12 mouse cellular contexts compared by ENCODE assay signal in genomic region chr5:74545606-74546005, GRCm38 (mm10).
"Had no signal": no experiment of that assay in that cellular context is flagged by ENCODE, and none has a peak within 500 bp of the region (broad histone marks: within the 10 kb centered on the region; RNA-seq: fewer than 3 reads in every experiment).

No protein-coding gene starts in this region.

- DNase-seq: left cerebral cortex, postnatal 4 days; liver; liver, embryonic 13.5 days; liver, postnatal 0 days; lung, adult 18-20 months; lung, adult 2 months; lung, embryonic 14.5 days; lung, postnatal 10 days; lung, postnatal 14 days; lung, postnatal 36 days; lung, postnatal 4 days; midbrain, embryonic 14.5 days had no signal
